Mouse (Mus musculus): Measurements from ENCODE around the gene Tfrc.

Gene Tfrc

GRCm38 (mm10) chr16:32644801-32645170, 36.1 kb downstream of the Tfrc start:
- in situ Hi-C loops (cut with MboI, MseI): loop anchor here in 1 of 2 experiments (5.0 kb wide), 1 partner anchor 38 kb away; no protein-coding TSS in a partner anchor

DNA sequence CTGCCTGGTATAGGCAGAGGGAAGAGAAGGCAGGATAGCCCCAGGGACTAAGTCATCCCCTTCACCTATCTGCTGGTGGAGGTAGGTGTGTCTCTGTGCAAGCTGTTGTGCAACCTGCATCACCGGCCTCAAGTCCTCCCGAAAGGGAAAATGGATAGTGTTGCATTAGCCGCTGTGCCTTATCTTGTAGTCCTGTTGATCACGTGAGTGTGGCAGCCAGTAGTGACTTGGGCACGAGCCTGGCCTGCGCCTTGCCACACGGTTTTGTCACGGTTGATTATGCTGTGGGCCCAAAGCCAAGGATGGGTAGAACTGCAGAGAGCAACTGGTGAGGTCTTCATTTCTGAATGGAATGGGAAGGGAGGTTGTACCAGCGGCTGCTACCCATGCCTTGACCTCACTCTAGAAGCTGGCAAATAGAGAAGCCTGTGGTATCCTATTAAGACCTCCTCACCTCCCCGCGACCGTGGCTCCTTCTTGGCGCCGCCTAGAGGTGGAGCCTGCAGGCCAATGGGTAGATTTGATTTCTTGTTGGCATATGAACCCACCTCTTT, 36.7 kb downstream of the Tfrc start:
- in situ Hi-C loops (cut with MboI, MseI): loop anchor here in 1 of 2 experiments (5.0 kb wide), 1 partner anchor 37 kb away; no protein-coding TSS in a partner anchor

- in situ Hi-C loops (cut with MboI, MseI): loop anchor here in 1 of 2 experiments (5.0 kb wide), 1 partner anchor 36 kb away; no protein-coding TSS in a partner anchor
Measured at GRCm38 (mm10) chr16:32646014-32646413, 37.3 kb downstream of the Tfrc start.

DNA sequence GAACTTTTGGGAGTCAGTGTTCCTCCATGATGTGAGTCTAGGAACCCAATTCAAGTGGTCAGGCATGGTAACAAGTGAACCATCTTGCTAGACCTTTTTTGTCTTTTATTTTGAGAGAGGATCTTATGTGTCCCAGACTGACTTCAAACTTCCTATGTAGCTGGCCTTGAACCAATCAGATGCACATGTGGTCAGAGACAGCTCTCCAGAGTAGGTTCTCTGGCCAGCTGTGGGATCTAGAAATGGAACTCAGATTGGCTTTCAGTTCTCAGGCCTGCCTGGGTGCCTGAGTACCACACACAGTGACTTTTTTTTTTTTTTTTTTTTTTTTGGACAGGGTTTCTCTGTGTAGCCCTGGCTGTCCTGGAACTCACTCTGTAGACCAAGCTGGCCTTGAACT, 39.0 kb downstream of the Tfrc start:
- in situ Hi-C loops (cut with MboI, MseI): loop anchor here in 1 of 2 experiments (5.0 kb wide), 1 partner anchor 35 kb away; no protein-coding TSS in a partner anchor

DNA sequence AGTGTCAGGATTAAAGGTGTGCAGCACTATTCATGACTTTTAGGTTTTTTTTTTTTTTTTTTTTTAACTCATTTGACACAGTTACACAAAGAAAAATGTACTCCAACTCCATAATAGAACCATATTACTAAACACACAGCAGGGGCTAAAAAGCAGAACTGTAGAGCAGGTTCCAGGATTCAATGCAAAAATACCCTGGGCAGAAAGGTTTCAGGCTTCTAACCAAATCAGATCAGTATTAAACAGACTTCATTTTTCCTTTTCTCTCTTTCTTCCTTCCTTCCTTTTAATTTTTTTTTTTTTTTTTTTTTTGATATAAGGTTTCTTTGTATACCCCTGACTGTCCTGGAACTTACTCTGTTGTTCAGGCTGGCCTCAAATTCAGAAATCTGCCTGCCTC, 41.7 kb downstream of the Tfrc start:
- in situ Hi-C loops (cut with MboI, MseI): loop anchor here in 1 of 2 experiments (5.0 kb wide), 1 partner anchor 37 kb away; no protein-coding TSS in a partner anchor

- in situ Hi-C loops (cut with MboI, MseI): loop anchor here in 1 of 2 experiments (5.0 kb wide), 1 partner anchor 36 kb away; no protein-coding TSS in a partner anchor
Measured at GRCm38 (mm10) chr16:32650974-32651618, 42.4 kb downstream of the Tfrc start.

DNA sequence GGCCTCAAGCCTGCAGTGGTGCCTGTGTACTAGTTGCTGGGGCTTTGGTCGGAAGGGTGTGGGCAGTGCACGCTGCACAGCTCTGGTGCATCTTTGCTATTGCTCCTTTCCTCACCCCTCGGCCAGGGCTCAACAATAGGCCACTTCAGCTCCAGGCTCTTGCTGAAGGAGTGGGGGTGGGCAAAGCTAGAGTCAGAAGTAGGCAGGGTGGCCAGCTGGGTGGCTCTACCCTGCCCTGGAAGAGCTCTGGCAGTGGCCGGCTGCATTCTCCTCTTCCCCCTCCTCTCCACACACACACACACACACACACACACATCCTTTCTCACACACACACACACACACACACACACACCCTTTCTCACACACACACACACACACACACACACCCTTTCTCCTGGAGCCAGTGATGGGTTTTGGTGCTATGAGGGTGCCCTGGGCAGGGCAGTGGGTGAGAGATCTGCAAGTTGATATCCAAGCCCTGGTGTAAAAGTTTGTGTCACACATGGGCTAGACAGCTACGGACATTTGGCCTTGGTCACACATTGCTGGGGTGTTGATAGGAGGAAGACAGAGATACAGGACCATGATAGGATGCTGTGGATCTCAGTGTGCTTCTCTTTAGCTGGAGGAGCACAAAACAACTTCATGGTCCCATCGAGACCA, 45.5 kb downstream of the Tfrc start:
- in situ Hi-C loops (cut with MboI, MseI): loop anchor here in 1 of 2 experiments (5.0 kb wide), 1 partner anchor 33 kb away; no protein-coding TSS in a partner anchor

DNA sequence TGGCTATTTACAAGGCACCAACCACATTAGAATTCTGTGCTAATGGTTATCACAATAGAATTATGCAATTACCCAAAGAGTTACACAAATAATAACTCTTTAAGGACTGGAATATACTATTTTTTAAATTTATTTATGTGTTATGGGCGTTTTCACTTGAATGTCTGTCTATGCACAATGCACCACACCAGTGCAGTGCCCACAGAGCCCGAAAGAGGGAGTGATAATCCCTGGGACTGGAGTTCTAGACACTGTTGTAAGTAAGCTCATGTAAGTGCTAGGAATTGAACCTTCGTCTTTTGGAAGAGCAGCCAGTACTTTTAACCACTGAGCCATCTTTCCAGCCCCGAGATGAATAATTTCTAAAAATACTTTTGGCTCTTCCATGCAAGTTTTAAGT, 46.8 kb downstream of the Tfrc start:
- in situ Hi-C loops (cut with MboI, MseI): no loop called here

DNA sequence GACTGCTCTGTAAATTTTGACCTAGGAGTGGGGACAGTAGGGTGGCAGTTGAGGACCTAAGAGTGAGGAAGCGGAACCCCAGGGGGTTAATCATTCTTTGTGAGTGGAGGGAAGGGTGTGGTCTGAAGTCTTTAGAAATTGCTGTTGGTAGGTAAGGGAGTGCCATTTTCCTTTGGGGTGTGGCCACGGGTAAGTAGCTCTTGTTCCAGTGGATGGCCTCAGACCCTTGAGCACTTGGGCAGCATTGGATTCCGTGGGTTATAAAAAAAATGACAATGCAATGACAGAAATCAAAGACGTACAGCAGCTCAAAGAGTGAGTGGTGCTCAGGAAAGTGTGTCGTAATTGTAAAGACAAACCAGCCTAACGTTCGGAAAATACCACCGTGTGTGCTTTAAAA, 47.6 kb downstream of the Tfrc start:
- in situ Hi-C loops (cut with MboI, MseI): no loop called here

DNA sequence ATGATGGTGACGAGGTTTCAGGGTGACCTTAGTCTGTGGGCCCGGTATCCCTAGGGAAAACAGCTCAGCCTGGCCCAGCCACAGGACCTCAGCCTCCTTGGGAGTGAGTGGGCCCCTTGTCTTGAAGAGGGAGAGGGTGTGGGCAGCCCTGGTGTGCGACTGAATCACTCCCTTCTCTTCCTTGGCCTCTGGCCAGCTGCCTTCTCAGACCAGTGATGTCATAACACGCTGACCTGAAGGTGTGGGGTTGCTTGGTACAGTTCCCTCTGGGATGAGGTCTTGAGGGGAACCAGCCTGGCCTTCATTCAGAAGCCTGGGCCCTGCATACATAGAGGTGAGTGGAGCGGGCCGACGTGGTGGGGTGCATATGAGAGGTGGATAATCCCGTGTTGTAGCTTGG, 48.1 kb downstream of the Tfrc start:
- in situ Hi-C loops (cut with MboI, MseI): no loop called here

DNA sequence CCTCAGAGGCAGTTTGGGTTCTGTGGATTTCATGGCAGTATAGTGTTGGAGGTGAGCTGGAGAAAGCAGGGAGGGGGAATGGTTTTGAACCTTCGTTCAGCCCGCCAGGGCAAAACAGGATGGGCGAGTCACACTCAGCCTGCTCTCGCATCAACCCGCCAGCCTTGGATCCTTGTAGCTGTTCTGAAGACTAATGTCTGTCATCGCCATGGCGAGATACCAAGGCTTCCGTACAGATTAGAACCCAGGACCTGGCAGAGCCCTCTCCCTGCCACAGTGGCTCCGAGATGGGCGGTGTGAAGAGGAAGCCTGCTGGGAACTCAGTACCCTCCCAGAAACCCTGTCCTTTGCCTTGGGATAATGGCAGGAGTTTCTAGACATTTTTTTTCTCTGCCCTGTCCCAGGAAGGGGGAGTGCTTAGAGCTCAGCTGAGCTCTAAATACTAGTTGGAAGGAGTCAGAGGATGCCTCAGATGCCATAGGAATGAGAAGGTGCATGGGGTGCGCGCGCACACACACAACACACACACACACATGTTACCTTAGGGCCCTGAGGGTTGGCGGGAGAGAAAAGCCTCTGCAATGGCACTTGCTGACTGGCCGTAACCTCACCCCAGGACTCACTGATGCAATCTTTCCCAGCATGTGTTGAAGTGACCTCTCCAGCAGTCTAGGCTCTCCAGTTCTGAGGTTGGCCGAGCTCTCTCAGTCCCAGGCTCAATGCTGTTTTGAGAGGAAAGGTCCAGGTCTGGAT, 49.0 kb downstream of the Tfrc start:
- in situ Hi-C loops (cut with MboI, MseI): no loop called here

DNA sequence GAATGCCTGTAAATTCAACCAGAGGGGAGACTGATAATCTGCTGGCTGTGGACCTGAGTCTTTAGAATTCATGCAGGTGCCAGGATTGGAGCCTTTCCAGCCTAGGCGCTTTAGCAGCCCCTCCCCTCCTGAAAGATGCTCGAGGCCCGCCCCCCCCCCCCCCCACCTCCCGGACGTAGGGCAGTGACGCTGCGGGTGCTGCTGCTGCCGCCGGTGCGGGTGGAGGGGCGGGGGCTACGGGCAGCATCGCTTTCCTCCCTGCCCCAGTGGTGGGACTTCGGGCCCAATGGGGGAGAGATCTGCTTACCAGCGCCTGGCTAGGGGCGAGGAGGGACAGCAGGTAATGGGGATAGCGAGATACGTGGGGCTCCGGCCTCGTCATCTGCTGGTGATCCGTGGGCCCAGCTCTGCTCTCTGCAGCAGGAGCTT, 50.0 kb downstream of the Tfrc start:
- in situ Hi-C loops (cut with MboI, MseI): no loop called here

DNA sequence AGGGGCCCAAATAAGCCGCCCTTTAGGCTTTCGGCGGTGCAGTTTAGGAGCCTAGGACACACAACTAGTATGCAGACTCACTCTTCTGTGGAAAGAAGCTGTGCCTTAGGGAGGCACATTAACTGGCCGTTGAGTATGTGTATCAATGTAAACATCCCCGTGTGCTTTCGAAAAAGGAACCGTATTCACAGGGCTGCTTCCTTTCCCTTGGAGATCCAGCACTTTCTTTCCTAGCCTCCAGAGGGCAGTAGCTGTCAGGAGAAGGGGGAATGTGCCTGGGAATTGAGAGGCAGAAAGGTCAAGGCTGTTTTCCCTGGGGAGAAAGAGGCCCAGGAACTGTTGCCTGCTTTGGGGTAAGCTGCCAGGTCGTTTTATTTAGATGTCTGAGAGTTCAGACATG, 50.7 kb downstream of the Tfrc start:
- in situ Hi-C loops (cut with MboI, MseI): no loop called here

DNA sequence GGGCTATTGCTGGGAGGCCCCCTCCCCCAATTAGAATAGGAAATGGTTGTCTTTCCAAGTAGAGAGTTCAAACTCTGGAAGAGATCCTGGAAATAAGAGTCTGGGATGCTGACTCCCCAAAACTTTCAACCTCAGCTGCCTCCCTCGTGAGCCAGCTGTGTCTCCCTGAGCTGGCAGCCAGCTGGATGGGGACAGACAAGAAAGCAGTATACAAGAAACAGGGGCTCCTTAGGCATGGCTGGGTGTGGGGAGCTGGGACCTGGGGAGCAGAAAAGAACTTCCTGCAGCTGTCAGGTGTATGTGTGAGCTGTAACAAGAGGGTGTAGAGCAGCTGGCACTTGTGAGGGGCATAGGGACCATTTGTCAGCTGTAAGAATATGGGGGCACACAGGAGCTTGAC, 51.4 kb downstream of the Tfrc start:
- in situ Hi-C loops (cut with MboI, MseI): no loop called here

GRCm38 (mm10) chr16:32660557-32661321, 52.0 kb downstream of the Tfrc start:
- in situ Hi-C loops (cut with MboI, MseI): no loop called here

GRCm38 (mm10) chr16:32661493-32661921, 52.8 kb downstream of the Tfrc start:
- in situ Hi-C loops (cut with MboI, MseI): no loop called here

GRCm38 (mm10) chr16:32662372-32662771, 53.7 kb downstream of the Tfrc start:
- in situ Hi-C loops (cut with MboI, MseI): no loop called here

GRCm38 (mm10) chr16:32663231-32663858, 54.6 kb downstream of the Tfrc start:
- in situ Hi-C loops (cut with MboI, MseI): no loop called here

DNA sequence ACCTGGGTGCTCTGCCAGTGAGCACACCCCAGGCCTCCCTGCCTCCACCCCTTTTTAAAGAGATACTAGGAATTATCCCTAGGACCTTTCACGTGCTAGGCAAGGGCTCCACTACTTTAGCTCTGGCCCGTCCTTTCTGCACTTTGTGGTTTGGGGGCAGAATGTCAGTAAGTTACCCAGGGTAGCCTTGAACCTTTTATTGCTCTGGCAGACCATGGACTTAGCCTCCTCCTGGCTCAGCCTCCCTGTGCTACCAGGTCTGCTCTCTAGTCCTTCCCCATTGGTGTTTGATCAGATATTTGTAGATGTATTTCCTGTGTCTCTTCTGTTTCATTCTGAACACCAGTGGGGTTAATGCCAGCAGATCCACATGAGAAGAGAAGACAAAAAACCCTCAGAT, 55.5 kb downstream of the Tfrc start:
- in situ Hi-C loops (cut with MboI, MseI): no loop called here

DNA sequence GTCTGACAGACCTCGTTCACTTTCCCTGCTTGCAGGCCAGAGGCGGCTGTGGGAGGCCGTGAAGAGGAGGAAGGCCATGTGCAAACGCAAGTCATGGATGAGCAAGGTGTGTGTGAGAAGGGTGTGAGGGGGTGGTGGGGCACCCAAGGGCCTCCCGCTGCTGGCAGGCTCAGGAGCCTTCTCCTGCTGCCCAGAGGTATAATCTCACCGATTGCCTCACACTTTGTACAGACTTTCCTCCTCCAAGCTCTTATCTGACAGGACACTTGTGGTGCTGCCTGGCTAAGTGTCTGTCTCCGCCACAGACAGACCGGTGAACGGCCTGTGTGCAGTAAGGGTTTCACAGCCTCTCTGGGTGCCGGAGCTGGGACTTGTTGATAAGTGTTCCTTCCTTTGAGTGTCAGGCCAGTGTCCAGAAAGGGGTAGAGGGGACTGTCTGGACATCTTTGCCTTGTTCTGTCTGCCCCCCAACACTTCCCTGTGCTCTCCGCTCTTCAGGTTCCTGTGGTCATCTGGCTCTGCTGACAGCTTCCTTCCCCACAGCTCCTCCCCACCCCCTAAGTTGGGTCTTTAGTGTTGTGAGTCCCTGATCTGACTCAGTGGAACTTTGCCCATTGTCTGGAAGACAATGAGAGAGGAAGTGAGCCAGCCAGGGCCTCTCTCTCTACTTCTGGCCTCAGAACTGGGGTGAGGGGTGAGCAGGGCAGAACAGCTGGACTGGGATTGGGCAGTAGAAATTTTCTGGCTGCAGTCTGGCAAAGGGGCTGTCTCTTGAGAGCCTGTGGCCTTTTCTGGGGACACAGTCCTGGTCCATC, 57.3 kb downstream of the Tfrc start:
- in situ Hi-C loops (cut with MboI, MseI): no loop called here
